Mouse (Mus musculus): ENCODE results near the gene Clnk.

Clnk gene

DNA sequence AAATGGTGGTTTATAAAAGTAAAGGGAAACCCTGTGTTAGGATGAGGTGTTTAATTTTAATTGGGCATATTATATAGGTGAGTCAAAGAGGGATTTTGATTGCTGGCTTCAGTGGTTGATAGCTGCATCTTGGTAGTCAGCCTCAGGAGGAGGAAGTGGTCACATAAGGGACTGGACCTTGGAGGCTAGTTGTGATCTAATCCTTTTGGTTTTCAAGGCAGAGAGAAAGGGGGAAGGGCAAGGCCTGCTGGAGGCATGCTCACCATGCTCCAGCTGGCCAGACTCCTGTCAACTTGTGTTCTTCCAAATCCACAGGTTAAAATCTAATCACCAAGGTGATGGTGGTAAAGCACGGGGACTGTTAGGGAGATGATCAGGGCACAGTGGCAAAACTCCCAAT, 19.0 kb downstream of the Clnk start:
- DNase-seq (ENCODE audit: low read depth, low spot score), result no peak

DNA sequence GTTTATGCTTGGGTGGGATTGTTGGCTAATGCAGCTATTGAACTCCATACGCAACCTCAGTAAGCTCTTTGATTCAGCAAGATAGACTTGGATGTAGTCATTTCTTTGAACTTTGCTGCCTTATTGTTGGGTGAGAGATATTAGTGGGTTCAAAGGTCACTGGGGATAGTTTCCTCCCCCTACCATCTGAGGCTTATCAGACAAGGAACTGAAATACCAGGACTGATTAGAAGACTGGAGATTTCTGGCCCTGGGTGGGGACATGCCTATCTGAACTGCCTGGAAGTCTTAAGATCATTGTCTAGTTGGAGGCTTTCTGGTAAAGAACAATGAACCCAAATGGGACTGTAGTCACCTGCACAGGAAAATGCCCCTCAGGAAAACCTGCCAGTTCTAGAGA, 26.4 kb downstream of the Clnk start:
- no peak for DNase-seq (ENCODE audit: low read depth, low spot score)

DNA sequence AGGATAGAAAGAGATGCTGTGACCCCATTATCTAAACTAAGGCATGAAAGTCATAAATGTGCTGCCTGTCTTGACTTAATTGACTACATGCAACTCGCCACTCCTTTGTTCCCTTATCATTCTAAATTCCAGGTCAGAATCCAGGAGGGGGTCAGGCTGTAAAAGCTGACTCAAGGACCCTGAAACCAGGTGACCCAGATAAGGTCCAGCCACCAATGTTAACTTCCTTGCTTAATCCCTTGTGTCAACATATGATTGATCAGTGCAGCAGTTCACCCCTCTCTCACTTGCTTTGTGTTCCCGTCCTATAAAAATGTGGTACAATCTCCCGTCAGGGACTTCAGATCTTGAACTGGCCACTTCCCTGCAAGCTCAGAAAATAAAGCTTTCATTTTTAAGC, 31.1 kb downstream of the Clnk start:
- DNase-seq (ENCODE audit: low read depth, low spot score), result no peak

DNA sequence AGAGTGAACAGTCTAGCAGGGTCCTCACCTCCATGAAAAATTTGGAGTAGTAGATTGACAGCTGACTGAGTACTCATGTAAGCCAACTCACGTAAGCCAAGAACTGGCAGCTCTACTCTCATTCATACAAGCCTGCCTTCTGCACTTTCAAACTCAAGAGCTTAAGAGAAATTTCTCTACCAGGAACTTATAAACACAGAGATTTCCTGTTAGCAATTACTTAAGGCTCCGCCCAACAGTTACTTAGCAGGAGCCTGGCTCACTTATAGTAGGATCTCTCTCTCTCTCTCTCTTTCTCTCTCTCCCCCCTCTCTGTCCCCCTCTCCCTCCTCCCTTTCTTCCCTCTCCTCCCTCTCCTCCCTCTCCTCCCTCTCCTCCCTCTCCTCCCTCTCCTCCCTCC, 32.3 kb downstream of the Clnk start:
- DNase-seq (ENCODE audit: low read depth, low spot score), result no peak

DNA sequence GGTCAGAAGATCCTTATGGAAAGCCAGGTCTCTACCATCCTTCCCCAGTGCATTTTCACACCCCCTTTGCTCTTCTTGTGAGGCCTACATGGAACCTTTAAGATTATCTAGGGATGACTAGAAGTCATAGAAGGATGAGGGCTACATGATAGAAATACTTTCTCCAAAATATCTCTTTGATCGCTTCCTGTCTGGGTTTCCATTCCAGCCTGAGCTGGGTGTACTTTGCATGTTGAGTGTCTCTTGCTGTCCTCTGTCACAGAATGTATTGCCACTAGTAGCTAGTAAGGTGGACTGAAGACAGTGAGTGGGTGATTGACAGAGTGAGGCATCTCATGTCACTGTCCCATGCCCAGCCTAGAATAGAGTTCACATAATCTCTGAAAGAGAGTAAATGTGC, 36.6 kb downstream of the Clnk start:
- no peak for DNase-seq (ENCODE audit: low read depth, low spot score)

DNA sequence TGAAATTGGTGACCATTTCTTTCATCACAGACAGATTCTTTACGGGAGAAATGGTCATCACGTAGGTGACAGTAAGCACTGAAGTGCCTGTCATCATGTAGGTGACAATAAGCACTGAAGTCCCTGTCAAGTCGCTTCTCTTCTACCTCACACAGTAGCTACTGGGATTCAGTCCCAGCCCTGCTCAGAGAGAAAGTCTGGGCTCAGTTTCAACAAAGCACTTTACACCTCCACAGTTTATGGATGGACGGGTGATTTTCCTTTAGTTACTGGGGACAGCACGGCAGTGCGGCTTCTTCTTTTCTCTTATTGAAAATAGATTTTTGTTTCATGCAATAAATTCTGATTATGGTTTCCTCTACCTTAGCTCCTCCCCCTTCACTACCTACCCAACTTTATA, 49.3 kb downstream of the Clnk start:
- peak; percentile 38 for DNase-seq (ENCODE audit: low read depth, low spot score)

DNA sequence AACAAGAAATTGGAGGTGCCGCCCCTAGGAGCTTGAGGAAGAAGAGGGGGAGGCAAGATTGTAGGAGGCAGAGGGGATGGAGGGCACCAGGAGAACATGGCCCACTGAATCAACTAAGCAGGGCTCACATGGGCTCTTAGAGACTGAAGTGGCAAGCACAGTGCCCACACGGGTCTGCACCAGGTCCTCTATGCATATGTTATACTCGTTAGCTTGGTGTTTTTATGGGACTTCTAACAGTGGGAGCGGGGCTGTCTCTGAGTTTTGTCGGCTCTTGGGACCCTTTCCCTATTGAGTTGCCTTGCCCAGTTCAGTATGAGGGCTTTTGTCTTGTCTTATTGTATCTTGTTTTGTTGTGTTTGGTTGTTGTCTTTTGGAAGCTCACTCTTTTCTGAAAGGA, 50.0 kb downstream of the Clnk start:
- no peak for DNase-seq (ENCODE audit: low read depth, low spot score)

DNA sequence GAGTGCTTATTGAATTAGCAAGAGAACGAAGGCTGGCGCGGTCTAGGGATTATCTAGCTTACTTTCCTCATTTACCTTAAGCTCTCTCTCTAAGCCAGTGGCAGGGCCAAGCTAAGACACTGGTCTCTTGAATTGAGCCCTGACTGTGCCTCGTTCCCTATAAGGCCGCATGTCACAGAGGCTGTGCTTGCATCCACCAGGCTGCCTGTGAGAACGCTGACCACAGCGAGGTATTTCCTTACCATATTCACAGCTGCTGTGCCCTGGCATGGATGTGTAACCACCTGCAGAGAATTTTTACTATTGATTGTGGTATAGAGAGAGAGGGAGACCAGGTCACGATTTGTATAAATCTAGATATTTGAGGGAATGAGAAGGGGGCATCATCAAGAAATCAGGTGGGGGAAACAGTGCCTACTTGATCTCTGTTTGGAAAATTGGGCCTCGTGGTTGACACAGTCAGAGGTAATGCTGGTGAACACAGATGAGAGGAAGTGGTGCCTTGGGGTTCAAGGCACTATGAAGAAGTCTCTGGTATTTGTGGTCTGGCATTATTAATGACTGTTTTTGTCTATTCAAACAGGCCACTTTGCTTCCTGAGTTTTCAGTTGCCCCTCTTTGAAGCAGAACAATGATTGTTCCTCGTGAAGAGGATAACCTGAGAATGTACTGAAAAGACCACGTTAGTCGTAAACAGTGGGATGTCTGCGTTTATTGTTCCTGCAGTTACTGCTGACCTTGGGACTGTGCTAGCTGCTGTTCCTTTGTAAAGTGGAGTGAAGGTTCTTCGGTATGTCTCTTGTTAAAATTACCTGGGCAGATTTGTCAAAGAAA, 52.3 kb downstream of the Clnk start:
- no peak for DNase-seq (ENCODE audit: low read depth, low spot score)

DNA sequence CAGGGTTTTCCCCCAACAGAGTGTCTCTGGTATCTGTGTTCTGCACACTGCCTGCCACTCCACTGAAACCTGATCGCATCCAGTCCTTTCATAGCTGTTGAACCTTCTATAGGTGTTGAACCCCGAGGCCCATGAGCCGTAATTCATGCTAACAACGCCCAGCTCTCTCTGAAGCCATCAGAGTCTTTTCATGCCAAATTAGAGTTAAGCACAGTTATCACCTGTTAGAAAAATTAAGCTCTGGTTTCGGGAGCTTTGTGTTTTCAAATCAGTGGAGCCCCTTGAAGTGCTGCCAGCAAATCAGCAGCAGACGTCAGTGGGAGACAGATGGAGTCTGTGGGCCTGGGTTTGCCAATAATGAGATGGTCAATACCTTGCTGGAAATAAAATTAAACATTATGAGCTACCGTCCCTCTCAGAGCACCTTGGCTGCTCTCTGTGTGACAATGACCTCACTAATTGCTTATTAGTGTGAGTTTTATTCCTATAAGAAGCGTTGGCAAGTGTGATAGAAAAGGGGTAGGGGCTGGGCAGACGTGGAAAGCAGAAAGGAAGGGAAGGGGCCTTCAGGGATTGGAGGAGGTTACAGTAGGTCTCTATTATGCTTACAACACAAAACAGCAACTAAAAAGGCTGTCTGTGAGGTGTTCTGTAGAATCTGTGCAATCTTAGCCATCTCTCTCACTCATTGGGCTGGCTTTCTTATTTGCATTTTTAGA, 63.1 kb downstream of the Clnk start:
- no peak for DNase-seq (ENCODE audit: low read depth, low spot score)

DNA sequence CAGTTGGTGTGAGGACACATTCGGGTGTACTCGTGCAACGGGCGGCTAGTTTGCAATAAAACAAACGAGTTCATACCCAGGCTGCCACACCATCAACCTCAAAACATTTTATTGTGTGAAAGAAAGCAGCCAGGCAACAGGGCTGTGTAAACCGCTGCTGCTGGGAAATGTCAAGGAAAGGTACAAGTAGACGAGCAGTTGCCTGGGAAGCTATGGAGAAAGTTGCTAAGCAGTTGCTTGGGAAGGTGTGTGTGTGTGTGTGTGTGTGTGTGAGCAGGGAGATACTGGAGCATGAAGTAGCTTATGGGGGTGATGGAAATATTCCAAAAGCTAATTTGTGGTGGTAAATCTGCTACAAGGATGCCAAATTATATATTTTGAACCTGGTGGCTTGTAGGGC, 63.7 kb downstream of the Clnk start:
- DNase-seq (ENCODE audit: low read depth, low spot score), result peak; percentile 22

DNA sequence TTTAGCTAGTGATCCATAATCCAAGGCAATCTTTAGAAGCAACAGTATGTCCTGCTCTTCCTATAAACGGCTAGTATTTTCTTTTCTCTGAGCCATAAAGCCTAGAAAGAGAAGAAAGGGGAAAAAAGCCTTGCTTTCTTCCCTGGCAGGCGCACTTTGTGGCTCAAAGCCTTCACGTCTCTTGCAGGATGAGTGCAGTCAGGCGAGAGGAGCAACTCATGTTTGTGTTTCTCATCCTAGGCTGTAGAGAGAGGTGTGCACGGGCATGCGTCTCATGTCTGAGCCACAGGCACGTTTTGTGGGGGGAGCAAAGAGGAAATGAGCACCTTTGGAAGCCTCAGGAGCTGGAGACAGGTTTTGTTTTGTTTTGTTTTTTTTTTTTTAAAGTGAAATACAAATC, 64.2 kb downstream of the Clnk start:
- peak; percentile 27 for DNase-seq (ENCODE audit: low read depth, low spot score)

DNA sequence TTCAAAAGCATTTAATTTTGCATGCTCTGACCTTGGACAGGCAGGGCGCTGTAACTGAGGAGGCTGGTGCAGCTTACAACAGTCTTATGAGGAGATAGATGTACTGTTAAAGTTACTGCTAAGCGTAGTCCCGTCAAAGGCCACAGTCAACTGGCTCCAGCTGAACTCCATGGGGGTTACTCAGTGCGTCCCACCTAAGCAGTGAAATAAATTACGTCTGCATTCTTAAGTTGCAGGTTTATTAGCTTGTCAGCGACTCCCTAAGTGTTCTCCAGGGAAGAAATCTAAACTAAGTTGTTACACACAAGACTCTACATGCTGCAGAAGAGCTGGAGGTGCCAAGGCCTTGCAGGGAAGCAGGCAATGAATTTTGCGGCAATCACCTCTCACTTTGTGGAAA, 77.7 kb downstream of the Clnk start:
- DNase-seq (ENCODE audit: low read depth, low spot score), result no peak

DNA sequence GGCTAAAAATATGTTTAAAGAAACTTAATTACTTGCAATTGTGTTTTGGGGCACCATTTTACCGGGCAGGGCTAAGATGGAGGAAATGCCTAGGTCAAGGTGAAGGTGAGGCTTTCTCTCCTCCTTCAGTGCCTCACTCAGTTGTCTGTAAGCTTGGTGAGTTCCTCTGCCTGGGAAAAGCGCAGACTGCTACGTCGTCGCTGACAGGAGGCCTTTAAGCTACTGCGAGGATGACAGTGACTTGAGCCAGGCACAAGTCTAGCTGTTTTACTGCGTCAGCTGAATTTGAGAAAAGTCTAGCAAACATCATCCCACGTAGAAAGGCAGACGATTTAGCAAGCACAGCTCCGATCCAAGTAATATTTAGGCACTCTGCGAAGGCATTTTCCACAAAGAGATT, 81.5 kb downstream of the Clnk start:
- DNase-seq (ENCODE audit: low read depth, low spot score), result peak; percentile 61

DNA sequence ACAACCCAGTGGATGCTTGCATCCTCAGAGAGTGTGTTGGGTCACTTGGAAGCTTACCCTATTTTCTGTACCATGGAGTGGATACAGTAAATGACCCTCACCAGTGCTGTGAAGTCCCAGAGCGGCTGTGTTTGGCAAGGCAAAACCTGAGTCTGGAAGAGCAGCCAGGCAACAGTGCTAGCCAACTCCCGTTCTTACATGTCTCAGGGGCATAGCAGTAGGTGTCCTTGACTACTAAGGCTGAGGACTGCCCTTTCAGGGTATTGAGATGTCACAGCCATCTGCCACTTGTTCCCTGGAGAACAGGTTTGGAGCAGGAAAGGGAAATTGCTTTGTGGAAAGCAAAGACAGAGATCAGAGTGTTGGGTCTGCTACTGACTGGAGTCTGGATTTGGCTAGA, 85.5 kb downstream of the Clnk start:
- peak; percentile 93 for DNase-seq (ENCODE audit: low read depth, low spot score)

DNA sequence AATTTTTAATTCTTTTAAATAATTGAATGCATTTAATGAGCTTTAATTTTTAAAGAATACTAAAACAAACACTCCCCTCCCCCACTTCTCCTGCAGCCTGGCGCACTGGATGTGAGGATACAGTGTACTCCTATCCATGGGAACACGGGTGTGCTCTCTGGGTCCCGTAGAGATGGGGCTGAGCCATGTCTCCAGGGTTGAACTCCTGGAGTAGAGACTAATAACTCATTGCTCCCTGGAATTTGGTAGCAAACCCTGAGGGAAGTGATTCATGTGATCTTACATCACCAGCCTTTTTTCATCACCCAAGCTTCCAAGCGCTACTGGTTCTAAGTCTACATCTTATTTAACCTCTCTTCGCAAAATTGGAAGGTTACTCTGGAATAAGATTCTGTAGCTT, 87.8 kb downstream of the Clnk start:
- DNase-seq (ENCODE audit: low read depth, low spot score), result no peak

DNA sequence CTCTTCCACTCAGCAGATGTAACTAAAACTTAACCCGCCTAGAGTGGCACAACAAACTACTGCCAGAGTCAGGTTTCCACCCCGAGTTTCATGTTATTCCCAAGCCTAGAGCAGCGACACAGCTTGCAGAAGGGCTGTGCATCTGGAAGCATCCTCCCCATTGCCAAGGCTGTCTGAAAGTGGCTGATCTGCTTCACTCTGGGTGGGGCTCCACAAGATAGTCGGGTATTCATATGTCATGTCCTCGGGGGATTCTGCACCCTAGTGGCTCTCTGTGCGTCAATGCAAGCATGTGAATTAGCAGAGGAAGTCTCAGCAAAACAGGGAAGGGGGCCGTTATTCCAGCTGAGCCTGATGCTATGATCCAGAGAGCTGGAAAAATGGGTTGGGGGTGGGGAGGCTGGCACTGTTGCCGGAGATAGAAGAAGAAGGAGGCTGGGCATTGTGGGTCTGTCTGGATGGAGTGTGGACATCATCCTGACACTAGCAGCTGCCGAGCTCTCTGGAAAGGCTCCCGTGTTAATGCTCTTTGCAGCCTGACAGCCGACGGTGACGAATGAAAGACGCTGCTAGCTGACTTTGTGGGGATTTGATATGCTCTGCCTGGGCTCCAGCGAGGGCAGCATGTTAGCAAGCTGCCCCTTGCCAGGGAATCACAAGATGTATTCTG, 88.6 kb downstream of the Clnk start:
- peak; percentile 63 for DNase-seq (ENCODE audit: low read depth, low spot score)

DNA sequence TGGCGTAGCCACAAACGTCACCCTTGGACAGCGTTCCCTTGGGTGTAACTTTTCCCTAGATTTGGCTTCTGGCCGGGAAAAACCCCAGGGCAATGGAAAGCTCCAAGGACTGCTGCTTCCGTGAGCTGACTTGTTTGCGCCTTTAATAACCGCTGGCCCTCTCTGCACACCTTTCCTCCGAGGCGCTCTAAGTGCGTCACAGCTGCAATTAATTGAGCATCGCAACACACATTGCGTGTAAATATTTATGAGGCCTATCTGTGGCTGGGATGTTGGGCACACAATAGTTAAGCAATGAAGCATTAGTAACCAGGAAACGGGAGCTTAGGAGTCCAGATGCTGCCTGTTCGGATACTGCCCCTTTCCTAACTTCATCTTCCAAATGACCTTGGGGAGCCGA, 90.5 kb downstream of the Clnk start:
- DNase-seq (ENCODE audit: low read depth, low spot score), result no peak

DNA sequence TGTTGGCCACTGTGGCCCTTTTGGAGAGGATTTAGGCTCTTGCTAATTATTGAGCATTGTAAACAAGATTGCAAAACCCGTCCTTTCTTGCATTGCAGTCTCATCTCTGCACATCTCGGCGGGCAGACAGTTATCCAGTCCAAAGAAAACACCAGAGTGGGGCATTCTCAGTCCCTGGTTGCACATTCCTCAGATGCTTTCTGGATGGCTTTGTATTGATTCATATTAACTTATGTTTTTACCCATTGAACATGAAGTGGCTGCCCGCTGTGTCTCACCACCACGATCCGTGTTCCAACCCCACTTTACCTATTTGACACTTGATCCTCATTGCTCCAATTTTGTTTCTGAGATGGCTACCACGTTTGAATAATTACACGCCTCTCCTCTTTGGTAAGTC, 90.9 kb downstream of the Clnk start:
- DNase-seq (ENCODE audit: low read depth, low spot score), result no peak

DNA sequence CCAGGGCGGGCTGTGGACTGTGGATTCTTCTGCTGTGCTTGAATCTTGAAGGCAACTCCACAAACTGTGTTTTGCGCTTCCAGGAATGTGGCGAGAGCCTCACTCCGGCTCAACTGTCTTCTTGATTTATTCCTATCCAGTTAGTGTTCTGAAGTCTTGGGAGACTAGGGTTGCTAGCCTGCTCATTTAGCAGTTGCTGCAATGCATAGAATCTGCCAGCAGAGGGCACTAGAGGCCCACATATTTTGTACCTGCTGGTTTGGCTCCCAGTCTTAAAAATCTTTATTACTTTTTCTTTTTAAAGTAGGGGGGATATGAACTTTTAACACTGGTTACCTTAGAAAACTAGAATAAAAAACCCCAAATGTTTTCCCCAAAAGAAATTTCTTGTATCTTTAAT, 94.8 kb downstream of the Clnk start:
- peak; percentile 87 for DNase-seq (ENCODE audit: low read depth, low spot score)

DNA sequence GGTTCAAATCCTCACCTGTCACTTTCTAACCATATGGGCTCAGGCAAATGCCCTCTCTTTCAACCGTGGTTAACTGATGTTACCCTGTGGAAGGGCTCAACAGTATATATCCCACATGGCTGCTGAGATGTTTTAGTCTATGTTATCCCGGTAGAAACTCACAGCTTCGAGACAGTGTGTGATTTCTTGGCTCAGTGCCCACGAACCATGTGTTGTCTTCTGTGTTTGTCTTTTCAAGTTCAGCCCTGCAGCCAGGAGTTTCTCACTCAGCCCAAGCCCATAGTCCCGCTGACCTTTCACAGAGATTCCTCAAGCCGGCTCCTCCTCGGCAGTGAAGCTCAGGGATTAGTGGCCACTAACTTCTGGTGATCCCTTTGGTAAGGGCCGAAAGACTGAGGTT, 96.0 kb downstream of the Clnk start:
- DNase-seq (ENCODE audit: low read depth, low spot score), result no peak

DNA sequence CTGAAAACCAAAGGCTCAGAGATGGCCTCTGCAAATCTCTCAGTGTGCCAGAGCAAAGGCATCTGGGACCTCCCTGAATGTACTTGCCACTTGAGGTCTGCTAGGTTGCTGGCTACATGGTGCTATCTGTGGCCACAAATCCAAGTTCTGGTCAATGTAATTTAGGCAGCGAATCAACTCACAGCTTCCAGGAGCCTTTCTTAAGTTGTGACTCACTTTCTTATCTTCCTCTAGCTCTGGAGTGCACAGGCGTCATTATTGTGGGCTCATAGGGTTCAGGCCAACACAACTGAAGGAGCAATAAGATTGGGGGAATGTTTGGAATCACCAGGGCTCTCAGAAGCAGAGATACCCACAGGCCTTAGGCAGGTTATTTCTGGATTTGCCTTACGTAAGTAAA, 96.6 kb downstream of the Clnk start:
- no peak for DNase-seq (ENCODE audit: low read depth, low spot score)

DNA sequence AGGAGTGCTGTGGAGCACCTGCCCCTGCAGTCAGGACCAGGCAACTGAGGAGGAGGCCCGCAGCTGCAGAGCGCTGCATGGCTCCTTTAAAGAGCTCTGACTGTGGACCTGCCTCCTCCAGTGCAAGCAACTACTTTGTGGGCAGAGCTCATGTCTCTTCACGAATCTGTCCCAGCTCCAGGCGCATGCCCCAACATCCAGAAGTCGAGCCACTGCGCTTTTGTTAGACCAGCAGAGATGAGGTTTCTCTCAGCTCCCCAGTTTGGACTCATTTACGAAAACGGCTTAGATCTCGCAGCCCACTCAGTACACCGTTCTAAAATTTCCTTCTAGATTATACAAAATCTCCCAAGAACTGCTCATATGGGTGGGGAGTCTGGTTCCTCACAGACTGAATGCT, 101.1 kb downstream of the Clnk start:
- peak; percentile 79 for DNase-seq (ENCODE audit: low read depth, low spot score)

DNA sequence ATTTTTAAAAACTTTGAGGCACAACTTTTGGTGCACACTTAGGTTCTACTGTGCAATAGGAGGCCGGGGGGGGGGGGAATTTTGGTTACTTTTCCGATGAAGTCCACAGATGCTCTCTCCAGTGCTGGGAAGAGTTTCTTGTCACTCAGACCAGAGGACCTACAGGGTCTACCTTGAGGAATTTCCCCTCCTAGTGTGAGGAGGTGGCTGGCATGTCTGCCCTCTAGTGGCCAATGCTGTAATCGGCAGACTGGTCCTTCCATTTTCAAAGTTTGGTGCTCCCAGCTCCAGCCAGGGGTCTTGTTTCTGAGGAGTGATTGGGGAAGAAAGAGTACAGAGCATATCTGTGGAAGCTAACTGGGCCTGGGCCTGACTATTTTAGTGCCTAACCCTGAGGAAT, 121.7 kb downstream of the Clnk start:
- peak; percentile 50 for DNase-seq (ENCODE audit: low read depth, low spot score)
